Mouse (Mus musculus) embryonic facial prominence, embryonic 10.5 days (tissue): Measurements from ENCODE around the gene Zmiz1. TPM values are rescaled to one million over a fixed set of nuclear protein-coding genes. Genes with fewer than 3 reads are reported as not detected.

ENCODE experiments used
- DNase-seq: peaks from one replicate; pipeline ENCODE4 v3.0.0-alpha.2; 2017; ENCODE audit warnings: low spot score
- H3K27ac ChIP-seq: fragments of 300-500 bp; sonication (generic); replicated peaks from 2 replicates; pipeline ENCODE4 v1.5.1; 2016; ENCODE audit warnings: mild to moderate bottlenecking
- H3K27me3 ChIP-seq: fragments of 300-500 bp; sonication (generic); replicated peaks from 2 replicates; pipeline ENCODE4 v1.6.1; 2016; ENCODE audit warnings: low read depth, mild to moderate bottlenecking; ENCODE audit not compliant: poor library complexity, severe bottlenecking
- H3K36me3 ChIP-seq: fragments of 300-500 bp; sonication (generic); replicated peaks from 2 replicates; pipeline ENCODE4 v1.6.1; 2016; ENCODE audit warnings: mild to moderate bottlenecking, moderate library complexity
- H3K4me1 ChIP-seq: fragments of 300-500 bp; sonication (generic); 2 replicates; pipeline ENCODE4 v1.6.1; 2016
- H3K4me3 ChIP-seq: fragments of 300-500 bp; sonication (generic); 2 replicates; pipeline ENCODE4 v1.5.1; 2016; ENCODE audit warnings: mild to moderate bottlenecking, moderate library complexity
- H3K9me3 ChIP-seq: fragments of 300-500 bp; sonication (generic); 2 replicates; pipeline ENCODE4 v1.6.1; 2016; ENCODE audit warnings: mild to moderate bottlenecking
- WGBS: fragments of 180-500 bp; shearing (Covaris S2); methylation state at CpG from one replicate; pipeline ENCODE4 v1.1.7; 2016; 5-methylcytosine and 5-hydroxymethylcytosine counted together
- polyA plus RNA-seq: library from polyadenylated mRNA; unstranded; fragments of >200 nt; fragmentation: Nextera tagmentation; extraction: Ambion mirVana; gene quantifications from 2 replicates; pipeline ENCODE4 v1.2.1, GENCODE M21; 2016

Gene Zmiz1
- polyA plus RNA-seq, 1 experiment from 2014 or later, result 42.8 TPM

- peak overlapping the region; percentile 69 for H3K27ac ChIP-seq
- H3K4me3 ChIP-seq, result no peak overlapping the region
- WGBS, result 57% methylated on average over 8 of the region's 8 CpGs
- no peaks in the 10 kb centered on the region for H3K27me3 ChIP-seq
- no peaks in the 10 kb centered on the region for H3K9me3 ChIP-seq
- peaks cover 68% of the 10 kb centered on the region for H3K36me3 ChIP-seq
- H3K4me1 ChIP-seq, result peaks cover 68% of the 10 kb centered on the region
- no peak for DNase-seq
Observed at GRCm38 (mm10) chr14:25525729-25526128, 66.7 kb downstream of the Zmiz1 start.

GRCm38 (mm10) chr14:25526872-25527271 lies 67.9 kb downstream of the Zmiz1 start:
- Histone ChIP-seq H3K27me3 (no peaks in the 10 kb centered on the region), H3K4me3 (no peak overlapping the region), H3K4me1 (peaks cover 68% of the 10 kb centered on the region), H3K36me3 (peaks cover 67% of the 10 kb centered on the region), H3K9me3 (no peaks in the 10 kb centered on the region), H3K27ac (peak overlapping the region; percentile 16; the same call in 1 of the 2 replicates)
- WGBS, result 88% methylated on average over 7 of the region's 8 CpGs
- DNase-seq, result no peak

- Histone ChIP-seq H3K4me3 (no peak overlapping the region), H3K36me3 (peaks cover 70% of the 10 kb centered on the region), H3K4me1 (peaks cover 68% of the 10 kb centered on the region), H3K27me3 (no peaks in the 10 kb centered on the region), H3K9me3 (no peaks in the 10 kb centered on the region), H3K27ac (no peak overlapping the region)
- 95% methylated on average over 2 of the region's 2 CpGs for WGBS
- DNase-seq, result no peak
Observed at GRCm38 (mm10) chr14:25527321-25527720, 68.3 kb downstream of the Zmiz1 start.

- Histone ChIP-seq H3K4me1 (peaks cover 65% of the 10 kb centered on the region), H3K9me3 (no peaks in the 10 kb centered on the region), H3K36me3 (peaks cover 74% of the 10 kb centered on the region), H3K4me3 (no peak overlapping the region), H3K27me3 (no peaks in the 10 kb centered on the region), H3K27ac (no peak overlapping the region)
- DNase-seq, result no peak
- 90% methylated on average over 4 of the region's 4 CpGs for WGBS
Observed at GRCm38 (mm10) chr14:25530342-25530741, 71.4 kb downstream of the Zmiz1 start.

- H3K9me3 ChIP-seq, result no peaks in the 10 kb centered on the region
- 78% methylated on average over 5 of the region's 5 CpGs for WGBS
Observed at GRCm38 (mm10) chr14:25530815-25531214, 71.8 kb downstream of the Zmiz1 start.

GRCm38 (mm10) chr14:25533010-25533409 lies 74.0 kb downstream of the Zmiz1 start:
- peaks cover 75% of the 10 kb centered on the region for H3K36me3 ChIP-seq
- no peaks in the 10 kb centered on the region for H3K27me3 ChIP-seq
- peaks cover 52% of the 10 kb centered on the region for H3K4me1 ChIP-seq
- no peak overlapping the region for H3K4me3 ChIP-seq
- DNase-seq, result no peak
- 67% methylated on average over 3 of the region's 3 CpGs for WGBS
- peak overlapping the region; percentile 10; the same call in 1 of the 2 replicates for H3K27ac ChIP-seq
- no peaks in the 10 kb centered on the region for H3K9me3 ChIP-seq

More at GRCm38 (mm10) chr14:25530815-25531214, 71.8 kb downstream of the Zmiz1 start:
- DNase-seq, result no peak
- Histone ChIP-seq H3K27me3 (no peaks in the 10 kb centered on the region), H3K27ac (no peak overlapping the region), H3K4me3 (no peak overlapping the region), H3K36me3 (peaks cover 74% of the 10 kb centered on the region), H3K4me1 (peaks cover 61% of the 10 kb centered on the region)

GRCm38 (mm10) chr14:25533631-25534395 lies 74.8 kb downstream of the Zmiz1 start:
- Histone ChIP-seq H3K36me3 (peaks cover 77% of the 10 kb centered on the region), H3K9me3 (no peaks in the 10 kb centered on the region), H3K27me3 (no peaks in the 10 kb centered on the region), H3K4me1 (peaks cover 52% of the 10 kb centered on the region), H3K27ac (peak overlapping the region; percentile 60), H3K4me3 (no peak overlapping the region)
- DNase-seq, result no peak
- 90% methylated on average over 9 of the region's 9 CpGs for WGBS

GRCm38 (mm10) chr14:25534396-25534769 lies 75.4 kb downstream of the Zmiz1 start:
- no peak for DNase-seq
- Histone ChIP-seq H3K27ac (peak overlapping the region; percentile 60), H3K27me3 (no peaks in the 10 kb centered on the region), H3K9me3 (no peaks in the 10 kb centered on the region), H3K36me3 (peaks cover 78% of the 10 kb centered on the region), H3K4me1 (peaks cover 54% of the 10 kb centered on the region), H3K4me3 (no peak overlapping the region)

GRCm38 (mm10) chr14:25534918-25535582 lies 76.1 kb downstream of the Zmiz1 start:
- H3K9me3 ChIP-seq, result no peaks in the 10 kb centered on the region
- DNase-seq, result no peak
- H3K4me1 ChIP-seq, result peaks cover 60% of the 10 kb centered on the region
- WGBS, result 82% methylated on average over 11 of the region's 11 CpGs
- H3K36me3 ChIP-seq, result peaks cover 78% of the 10 kb centered on the region
- H3K27me3 ChIP-seq, result no peaks in the 10 kb centered on the region
- no peak overlapping the region for H3K4me3 ChIP-seq
- H3K27ac ChIP-seq, result peak overlapping the region; percentile 53

- Histone ChIP-seq H3K9me3 (no peaks in the 10 kb centered on the region), H3K4me1 (peaks cover 60% of the 10 kb centered on the region), H3K4me3 (no peak overlapping the region), H3K27me3 (no peaks in the 10 kb centered on the region), H3K36me3 (peaks cover 82% of the 10 kb centered on the region), H3K27ac (no peak overlapping the region)
- WGBS, result 88% methylated on average over 4 of the region's 4 CpGs
- DNase-seq, result no peak
Observed at GRCm38 (mm10) chr14:25535583-25535943, 76.6 kb downstream of the Zmiz1 start.

GRCm38 (mm10) chr14:25536476-25536875 lies 77.5 kb downstream of the Zmiz1 start:
- Histone ChIP-seq H3K27me3 (no peaks in the 10 kb centered on the region), H3K4me3 (no peak overlapping the region), H3K4me1 (peaks cover 60% of the 10 kb centered on the region), H3K36me3 (peaks cover 91% of the 10 kb centered on the region), H3K9me3 (no peaks in the 10 kb centered on the region), H3K27ac (0 out of 2 replicates have a peak overlapping the region, but pooled peaks have one; percentile 20)
- 87% methylated on average over 8 of the region's 8 CpGs for WGBS
- DNase-seq, result no peak

GRCm38 (mm10) chr14:25537351-25537750 lies 78.4 kb downstream of the Zmiz1 start:
- Histone ChIP-seq H3K27me3 (no peaks in the 10 kb centered on the region), H3K27ac (no peak overlapping the region), H3K36me3 (peaks cover 96% of the 10 kb centered on the region), H3K4me1 (peaks cover 51% of the 10 kb centered on the region), H3K4me3 (no peak overlapping the region), H3K9me3 (no peaks in the 10 kb centered on the region)
- no peak for DNase-seq
- 93% methylated on average over 1 of the region's 1 CpGs for WGBS

GRCm38 (mm10) chr14:25538522-25538921 lies 79.5 kb downstream of the Zmiz1 start:
- Histone ChIP-seq H3K9me3 (no peaks in the 10 kb centered on the region), H3K4me1 (peaks cover 39% of the 10 kb centered on the region), H3K27me3 (no peaks in the 10 kb centered on the region), H3K4me3 (no peak overlapping the region), H3K27ac (no peak overlapping the region), H3K36me3 (peaks cover 92% of the 10 kb centered on the region)
- WGBS, result 92% methylated on average over 2 of the region's 2 CpGs
- no peak for DNase-seq
